Mouse (Mus musculus): Measurements from ENCODE around the gene Disp3. TPM values are rescaled to one million over a fixed set of nuclear protein-coding genes. Genes with fewer than 3 reads are reported as not detected.

The Disp3 gene
- polyA plus RNA-seq, 1 experiment from 2014 or later, result 12.0 TPM

DNA sequence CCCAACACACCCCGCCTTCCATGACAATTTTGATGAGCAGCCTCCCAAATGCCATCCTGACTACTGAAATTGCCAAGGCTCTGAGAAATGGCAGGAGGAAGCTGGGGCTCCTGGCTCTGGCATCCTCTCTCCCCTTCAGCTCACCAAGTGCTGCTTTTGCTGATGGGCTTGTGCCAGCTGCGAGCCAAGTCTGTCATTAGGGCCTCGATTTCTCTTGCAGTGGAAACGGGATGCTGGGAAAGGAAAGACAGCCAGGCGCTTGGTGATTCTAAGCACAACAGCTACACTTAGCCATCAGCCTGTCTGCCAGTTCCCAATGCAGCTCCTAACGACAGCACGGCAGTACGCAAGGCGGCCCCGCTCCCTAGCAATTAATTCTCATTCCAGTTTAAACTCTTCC is 26.6 kb upstream of the Disp3 start:
- no peak overlapping the region; the same call in 1 of the 2 replicates for H3K9ac ChIP-seq (replicated peaks)
- no peak overlapping the region for H3K27ac ChIP-seq
- no peak overlapping the region for H3K4me3 ChIP-seq (replicated peaks)
- peaks cover 59% of the 10 kb centered on the region for H3K4me1 ChIP-seq (replicated peaks)
- H3K27me3 ChIP-seq, result peaks cover 3% of the 10 kb centered on the region; the same call in 1 of the 2 replicates
- WGBS, result 64% methylated on average over 10 of the region's 10 CpGs
- ATAC-seq, result no peak
- no peaks in the 10 kb centered on the region for H3K9me3 ChIP-seq
- no peak overlapping the region for H3K4me2 ChIP-seq (replicated peaks)
- H3K36me3 ChIP-seq, result no peaks in the 10 kb centered on the region

DNA sequence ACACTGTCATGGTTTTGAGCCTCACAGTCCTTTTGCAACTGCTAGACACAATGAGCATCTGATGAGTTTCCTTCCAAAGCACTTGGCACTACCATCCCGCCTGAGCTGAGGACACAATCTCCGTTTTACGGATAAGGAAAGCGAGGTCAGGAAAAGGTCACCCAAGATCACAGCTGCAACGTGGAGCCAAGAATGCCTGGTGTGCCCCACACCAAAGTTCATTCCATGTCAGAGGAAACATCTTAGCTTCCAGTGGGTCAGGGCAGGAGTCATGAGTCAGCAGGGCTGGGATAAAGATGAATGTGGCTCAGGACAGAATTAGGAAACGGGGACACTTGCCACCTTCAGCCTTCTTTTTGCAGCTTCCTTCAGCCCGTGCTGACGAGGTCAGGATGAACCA is 25.8 kb upstream of the Disp3 start:
- no peak overlapping the region for H3K9ac ChIP-seq (replicated peaks)
- H3K27ac ChIP-seq, result no peak overlapping the region
- peaks cover 54% of the 10 kb centered on the region for H3K4me1 ChIP-seq (replicated peaks)
- WGBS, result 47% methylated on average over 8 of the region's 8 CpGs
- ATAC-seq, result no peak
- no peaks in the 10 kb centered on the region for H3K36me3 ChIP-seq
- H3K4me2 ChIP-seq (replicated peaks), result no peak overlapping the region
- H3K27me3 ChIP-seq, result peaks cover 3% of the 10 kb centered on the region; the same call in 1 of the 2 replicates
- no peak overlapping the region for H3K4me3 ChIP-seq (replicated peaks)
- H3K9me3 ChIP-seq, result no peaks in the 10 kb centered on the region

DNA sequence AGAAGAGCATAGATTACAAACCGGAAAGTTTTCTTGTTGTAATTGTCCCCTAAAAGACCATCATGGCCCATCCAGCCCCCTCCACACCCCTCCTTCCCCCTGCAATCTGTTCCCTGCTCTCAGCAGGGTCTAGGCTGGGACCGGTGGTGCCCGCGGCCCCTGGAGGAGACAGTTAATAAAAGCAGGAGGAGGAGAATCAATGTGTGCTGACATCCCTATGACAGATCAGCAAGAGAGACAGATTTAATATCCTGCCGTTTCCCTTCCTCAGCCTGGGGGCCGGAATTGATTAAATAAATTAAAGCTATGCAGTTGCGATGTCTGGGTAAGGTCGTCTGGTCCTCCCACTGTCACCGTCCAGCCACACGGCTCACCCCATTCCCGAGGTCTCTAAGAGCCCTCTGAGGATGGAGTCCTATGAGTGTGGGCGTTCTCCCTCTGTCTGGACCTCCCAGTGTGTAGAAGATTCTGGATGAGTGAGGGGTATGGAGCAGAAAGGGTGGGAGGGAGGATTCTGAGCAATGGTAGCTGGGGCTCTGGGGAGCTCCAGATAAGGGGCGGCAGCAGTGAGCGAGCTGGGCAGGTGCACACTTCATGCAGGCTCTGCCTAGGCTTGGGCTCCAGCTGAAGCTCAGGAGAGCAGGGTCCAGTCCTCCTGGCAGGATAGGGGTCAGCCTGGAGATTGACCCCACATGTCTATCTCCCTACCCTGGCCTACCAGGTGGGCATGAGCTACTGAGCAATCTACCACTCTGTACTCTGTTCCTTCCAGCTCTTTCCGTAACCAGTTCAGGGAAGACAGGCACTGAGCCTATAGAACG is 24.7 kb upstream of the Disp3 start:
- Histone ChIP-seq H3K9ac (replicated peaks) (peak overlapping the region; percentile 29; the same call in 1 of the 2 replicates), H3K4me2 (replicated peaks) (no peak overlapping the region), H3K4me1 (replicated peaks) (peaks cover 50% of the 10 kb centered on the region), H3K27me3 (peaks cover 3% of the 10 kb centered on the region; the same call in 1 of the 2 replicates), H3K4me3 (replicated peaks) (no peak overlapping the region), H3K27ac (peak overlapping the region; percentile 67), H3K9me3 (no peaks in the 10 kb centered on the region), H3K36me3 (no peaks in the 10 kb centered on the region)
- ATAC-seq, result peak; percentile 67
- 45% methylated on average over 16 of the region's 16 CpGs for WGBS

DNA sequence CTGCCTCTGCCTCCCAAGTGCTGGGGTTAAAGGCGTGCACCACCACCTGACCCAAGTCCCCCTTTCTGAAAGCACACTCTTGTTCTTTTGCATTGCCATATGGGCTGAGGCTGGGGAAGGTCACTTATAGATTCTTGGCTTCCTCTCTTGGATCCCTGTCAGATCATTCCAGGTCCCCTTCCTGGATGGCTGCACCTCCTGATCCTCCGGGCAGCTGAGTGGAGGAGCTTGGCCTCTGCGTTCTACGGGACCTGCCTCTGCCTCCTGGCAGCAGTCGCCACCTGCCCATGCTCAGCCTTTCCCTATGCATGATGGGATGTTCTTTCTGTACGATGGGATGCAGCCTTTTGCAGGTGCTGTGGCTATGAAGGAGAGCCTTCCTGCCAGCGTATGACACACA is 23.1 kb upstream of the Disp3 start:
- no peak for ATAC-seq
- Histone ChIP-seq H3K9ac (replicated peaks) (no peak overlapping the region), H3K4me2 (replicated peaks) (no peak overlapping the region), H3K9me3 (no peaks in the 10 kb centered on the region), H3K4me1 (replicated peaks) (peaks cover 60% of the 10 kb centered on the region), H3K36me3 (no peaks in the 10 kb centered on the region), H3K4me3 (replicated peaks) (no peak overlapping the region), H3K27me3 (peaks cover 4% of the 10 kb centered on the region), H3K27ac (no peak overlapping the region)
- 90% methylated on average over 7 of the region's 7 CpGs for WGBS

DNA sequence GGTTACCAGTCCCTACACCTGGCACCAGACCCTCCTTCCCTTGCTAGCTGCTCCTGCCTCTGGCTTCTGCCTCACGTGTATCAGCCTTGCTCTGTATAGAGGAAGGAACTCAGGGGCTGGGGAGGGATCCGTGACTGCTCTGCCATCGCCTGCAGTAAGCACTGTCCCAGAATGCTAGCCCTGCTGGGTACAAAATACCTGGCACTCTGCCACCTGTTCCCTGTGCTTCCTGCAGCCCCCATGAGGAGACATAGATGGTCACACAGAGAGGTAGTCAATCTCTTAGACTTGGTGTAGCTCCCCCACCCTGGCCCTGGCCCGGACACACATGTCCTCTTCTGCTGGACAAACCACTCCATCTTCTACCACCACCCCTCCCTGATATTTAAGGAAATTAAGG is 22.4 kb upstream of the Disp3 start:
- Histone ChIP-seq H3K27ac (no peak overlapping the region), H3K4me3 (replicated peaks) (no peak overlapping the region), H3K27me3 (peaks cover 8% of the 10 kb centered on the region), H3K4me2 (replicated peaks) (no peak overlapping the region), H3K9ac (replicated peaks) (no peak overlapping the region), H3K36me3 (no peaks in the 10 kb centered on the region), H3K9me3 (no peaks in the 10 kb centered on the region), H3K4me1 (replicated peaks) (peaks cover 53% of the 10 kb centered on the region)
- no peak for ATAC-seq
- WGBS, result 83% methylated on average over 4 of the region's 4 CpGs

DNA sequence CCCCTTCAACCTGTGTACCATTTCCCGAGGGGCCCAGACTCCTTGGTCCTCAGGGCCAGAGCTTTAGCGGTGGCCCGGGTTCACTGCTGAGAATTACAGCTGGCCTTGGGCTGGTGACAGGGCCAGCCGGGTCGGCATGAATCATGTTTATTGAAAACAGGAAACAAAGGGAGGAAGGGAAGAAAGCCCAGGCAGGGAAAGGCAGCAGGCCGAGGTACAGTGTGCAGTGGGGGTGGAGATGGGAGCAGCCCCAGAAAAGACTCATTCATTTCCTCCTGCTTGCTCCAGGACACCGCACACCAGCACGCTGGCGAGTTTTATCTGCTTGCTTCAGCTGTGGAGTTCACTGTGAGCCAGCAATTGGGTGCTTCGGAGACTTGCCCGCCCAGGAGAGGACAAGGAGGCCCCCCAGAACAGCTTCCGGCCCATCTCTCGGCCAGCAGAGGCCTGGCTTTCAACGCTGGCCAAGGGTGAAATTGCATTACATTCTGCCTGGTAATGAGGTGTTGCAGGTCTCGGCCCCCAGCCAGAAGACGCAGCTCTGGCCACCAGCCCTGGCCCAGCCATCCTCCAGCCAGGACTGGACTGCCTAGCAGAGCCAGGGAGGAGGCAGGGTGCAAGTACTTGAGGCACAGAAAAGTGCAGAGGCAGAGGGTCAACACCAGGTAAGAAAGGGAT is 18.8 kb upstream of the Disp3 start:
- H3K9ac ChIP-seq (replicated peaks), result peak overlapping the region; percentile 42; the same call in 1 of the 2 replicates
- no peaks in the 10 kb centered on the region for H3K36me3 ChIP-seq
- H3K4me3 ChIP-seq (replicated peaks), result no peak overlapping the region
- H3K4me1 ChIP-seq (replicated peaks), result peaks cover 20% of the 10 kb centered on the region
- no peaks in the 10 kb centered on the region for H3K9me3 ChIP-seq
- no peak overlapping the region for H3K4me2 ChIP-seq (replicated peaks)
- ATAC-seq, result peak; percentile 32; the same call in 1 of the 2 replicates
- peaks cover 8% of the 10 kb centered on the region for H3K27me3 ChIP-seq
- WGBS, result 20% methylated on average over 16 of the region's 16 CpGs
- H3K27ac ChIP-seq, result no peak overlapping the region

DNA sequence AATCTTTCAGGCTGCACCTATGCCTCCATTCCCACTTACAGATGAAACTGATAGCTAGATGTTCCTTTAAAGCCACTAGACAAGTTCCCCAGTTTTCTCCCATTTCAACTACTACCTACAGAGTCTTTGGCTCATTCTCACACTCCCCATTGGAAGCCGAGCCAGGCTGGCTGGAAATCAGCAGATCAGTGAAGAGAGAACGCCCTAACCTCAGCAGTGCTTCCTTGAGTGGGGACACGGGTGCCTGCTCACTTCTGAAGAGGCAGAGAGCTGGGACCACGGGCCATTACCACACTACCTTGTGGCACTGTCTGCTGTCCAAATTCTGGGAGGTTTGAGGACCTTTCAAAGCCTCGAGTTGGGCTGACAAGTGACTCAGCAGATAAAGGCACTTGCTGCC is 11.0 kb upstream of the Disp3 start:
- 75% methylated on average over 5 of the region's 5 CpGs for WGBS
- Histone ChIP-seq H3K4me3 (replicated peaks) (no peak overlapping the region), H3K27ac (no peak overlapping the region), H3K9ac (replicated peaks) (no peak overlapping the region), H3K9me3 (no peaks in the 10 kb centered on the region), H3K27me3 (peaks cover 3% of the 10 kb centered on the region; the same call in 1 of the 2 replicates), H3K36me3 (no peaks in the 10 kb centered on the region), H3K4me2 (replicated peaks) (no peak overlapping the region), H3K4me1 (replicated peaks) (no peaks in the 10 kb centered on the region)
- ATAC-seq, result no peak

DNA sequence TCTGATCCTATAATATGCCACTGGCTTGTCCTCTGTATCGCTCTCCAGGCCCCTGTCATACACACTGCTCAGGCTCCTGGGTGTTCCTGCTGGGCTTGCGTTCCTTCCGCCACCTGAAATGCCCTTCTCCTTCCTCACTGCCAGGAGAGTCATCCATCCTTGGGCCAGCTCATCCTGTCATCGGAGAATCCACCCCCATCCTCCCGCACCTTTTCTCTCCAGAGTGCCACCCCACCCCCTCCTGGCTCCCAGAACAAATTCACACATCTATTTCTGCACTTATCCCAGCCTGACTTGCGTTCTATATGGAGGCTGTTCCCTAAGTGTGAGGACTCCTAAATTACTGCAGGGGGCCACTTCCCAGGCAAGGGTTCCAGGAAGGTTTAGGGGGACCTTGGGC is 9.9 kb upstream of the Disp3 start:
- Histone ChIP-seq H3K9ac (replicated peaks) (no peak overlapping the region), H3K27ac (no peak overlapping the region), H3K27me3 (peaks cover 5% of the 10 kb centered on the region; the same call in 1 of the 2 replicates), H3K4me3 (replicated peaks) (no peak overlapping the region), H3K36me3 (no peaks in the 10 kb centered on the region), H3K4me2 (replicated peaks) (no peak overlapping the region), H3K9me3 (no peaks in the 10 kb centered on the region), H3K4me1 (replicated peaks) (peaks cover under 1% of the 10 kb centered on the region; the same call in 1 of the 2 replicates)
- WGBS, result 83% methylated on average over 6 of the region's 6 CpGs
- ATAC-seq, result 0 out of 2 replicates have a peak, but pooled peaks have one; percentile 30

DNA sequence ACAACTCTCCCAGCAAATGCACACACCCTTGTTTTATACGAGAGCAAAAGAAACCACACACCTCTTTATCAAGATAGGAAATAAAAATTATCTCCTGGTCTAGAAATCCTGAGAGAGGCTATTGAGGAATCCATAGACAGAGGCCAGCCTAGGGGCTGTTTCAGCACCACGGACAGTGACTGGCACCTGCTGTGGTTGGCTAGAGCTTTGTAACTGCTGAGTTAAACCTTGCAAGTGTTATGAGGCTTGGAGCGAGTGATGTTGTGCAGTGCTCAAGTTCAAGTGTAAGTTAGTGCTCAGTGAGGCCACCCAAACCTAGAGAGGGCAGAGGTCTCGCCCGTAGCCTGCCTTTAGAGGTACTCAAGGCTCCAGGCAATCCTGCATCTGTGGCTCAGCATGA is 5.6 kb upstream of the Disp3 start:
- H3K27ac ChIP-seq, result no peak overlapping the region
- H3K36me3 ChIP-seq, result no peaks in the 10 kb centered on the region
- H3K4me1 ChIP-seq (replicated peaks), result peaks cover 34% of the 10 kb centered on the region
- no peaks in the 10 kb centered on the region for H3K9me3 ChIP-seq
- WGBS, result 24% methylated on average over 5 of the region's 5 CpGs
- no peak overlapping the region for H3K9ac ChIP-seq (replicated peaks)
- no peak overlapping the region for H3K4me2 ChIP-seq (replicated peaks)
- peaks cover 9% of the 10 kb centered on the region; the same call in 1 of the 2 replicates for H3K27me3 ChIP-seq
- no peak for ATAC-seq
- no peak overlapping the region for H3K4me3 ChIP-seq (replicated peaks)

DNA sequence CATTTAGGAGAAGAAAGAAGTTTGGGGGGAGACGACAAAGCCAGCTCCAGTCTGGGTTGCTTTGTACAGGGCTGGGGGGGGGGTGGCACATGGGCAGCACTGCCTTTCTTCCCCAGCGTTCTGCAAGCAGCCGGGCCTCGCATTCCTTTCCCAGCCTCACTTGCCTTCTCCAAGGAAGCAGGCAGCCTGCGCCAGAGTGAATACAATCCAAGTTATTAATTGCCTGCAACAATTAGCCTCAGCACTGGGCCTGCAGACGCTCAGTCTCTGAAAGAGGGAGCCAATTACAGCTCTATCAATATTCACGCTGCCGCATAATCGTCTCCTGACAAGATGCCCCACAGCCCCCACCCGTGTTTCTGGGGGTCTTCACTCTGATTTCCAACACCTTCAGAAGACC is 4.1 kb upstream of the Disp3 start:
- Histone ChIP-seq H3K4me3 (replicated peaks) (no peak overlapping the region), H3K27ac (no peak overlapping the region), H3K4me2 (replicated peaks) (no peak overlapping the region), H3K9ac (replicated peaks) (no peak overlapping the region), H3K9me3 (no peaks in the 10 kb centered on the region), H3K27me3 (peaks cover 11% of the 10 kb centered on the region), H3K4me1 (replicated peaks) (peaks cover 39% of the 10 kb centered on the region), H3K36me3 (no peaks in the 10 kb centered on the region)
- WGBS, result 45% methylated on average over 10 of the region's 10 CpGs
- ATAC-seq, result no peak

DNA sequence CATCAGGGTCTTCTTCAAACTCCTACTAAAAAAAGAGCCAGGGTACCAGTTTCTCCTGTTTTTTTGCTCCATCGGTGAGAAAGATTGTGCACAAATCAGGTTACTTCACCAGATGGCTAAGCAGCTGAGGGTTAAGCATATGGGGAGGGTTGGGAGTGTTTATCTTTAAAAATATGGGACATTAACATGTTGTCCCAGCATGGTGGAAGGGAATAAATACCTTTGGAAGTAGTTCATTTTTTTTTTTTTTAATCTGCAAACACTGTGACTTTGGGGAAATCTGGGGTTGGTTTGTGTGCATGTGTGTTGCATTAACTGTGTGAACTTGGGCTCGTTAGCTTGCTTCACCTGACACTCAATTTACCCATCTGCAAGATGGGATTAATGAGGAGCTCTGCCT is 3.3 kb upstream of the Disp3 start:
- Histone ChIP-seq H3K36me3 (no peaks in the 10 kb centered on the region), H3K27me3 (peaks cover 13% of the 10 kb centered on the region), H3K4me1 (replicated peaks) (peaks cover 47% of the 10 kb centered on the region), H3K9me3 (no peaks in the 10 kb centered on the region), H3K9ac (replicated peaks) (no peak overlapping the region), H3K4me2 (replicated peaks) (no peak overlapping the region), H3K4me3 (replicated peaks) (no peak overlapping the region), H3K27ac (no peak overlapping the region)
- no peak for ATAC-seq
- WGBS, result 74% methylated on average over 2 of the region's 2 CpGs

DNA sequence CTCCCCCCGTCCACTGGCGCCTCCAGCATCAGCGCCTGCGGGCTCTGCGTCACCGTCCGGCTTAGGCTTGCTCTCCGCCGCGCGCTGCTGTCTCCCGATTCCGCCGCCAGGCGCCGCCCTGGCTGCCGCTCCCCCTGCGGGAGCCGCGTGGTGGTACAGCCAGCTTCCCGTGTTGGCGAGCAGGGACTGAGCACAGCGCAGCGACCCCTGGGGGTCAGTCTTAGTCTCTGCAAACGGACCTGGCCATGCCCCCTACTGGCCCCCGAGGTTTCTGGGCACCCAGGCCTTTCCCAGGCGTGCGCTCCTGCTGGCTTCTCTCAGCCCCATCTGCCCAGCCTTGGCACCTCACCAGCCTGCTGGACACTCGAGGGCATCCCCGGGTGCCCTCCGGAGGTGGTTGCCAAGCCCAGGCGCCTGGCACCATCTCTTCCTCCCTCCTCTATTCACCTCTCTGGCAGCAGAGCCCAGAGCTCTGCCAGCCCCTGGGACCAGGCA is 337 bp upstream of the Disp3 start:
- Histone ChIP-seq H3K9ac (replicated peaks) (peak overlapping the region; percentile 91), H3K27ac (peak overlapping the region; percentile 85), H3K27me3 (peaks cover 10% of the 10 kb centered on the region; the same call in 1 of the 2 replicates), H3K9me3 (no peaks in the 10 kb centered on the region), H3K4me1 (replicated peaks) (peaks cover 72% of the 10 kb centered on the region), H3K4me2 (replicated peaks) (peak overlapping the region; percentile 85), H3K4me3 (replicated peaks) (peak overlapping the region; percentile 80), H3K36me3 (no peaks in the 10 kb centered on the region)
- 2% methylated on average over 32 of the region's 32 CpGs for WGBS
- ATAC-seq, result peak; percentile 94

Measured in midbrain, embryonic 13.5 days (tissue).